Mouse (Mus musculus): ENCODE data around the gene Syt2.

The Syt2 gene

GRCm38 (mm10) chr1:134741433-134741832, 95.0 kb downstream of the Syt2 start:
- DNase-seq (ENCODE audit: extremely low spot score, low read depth, low spot score): no peak

DNA sequence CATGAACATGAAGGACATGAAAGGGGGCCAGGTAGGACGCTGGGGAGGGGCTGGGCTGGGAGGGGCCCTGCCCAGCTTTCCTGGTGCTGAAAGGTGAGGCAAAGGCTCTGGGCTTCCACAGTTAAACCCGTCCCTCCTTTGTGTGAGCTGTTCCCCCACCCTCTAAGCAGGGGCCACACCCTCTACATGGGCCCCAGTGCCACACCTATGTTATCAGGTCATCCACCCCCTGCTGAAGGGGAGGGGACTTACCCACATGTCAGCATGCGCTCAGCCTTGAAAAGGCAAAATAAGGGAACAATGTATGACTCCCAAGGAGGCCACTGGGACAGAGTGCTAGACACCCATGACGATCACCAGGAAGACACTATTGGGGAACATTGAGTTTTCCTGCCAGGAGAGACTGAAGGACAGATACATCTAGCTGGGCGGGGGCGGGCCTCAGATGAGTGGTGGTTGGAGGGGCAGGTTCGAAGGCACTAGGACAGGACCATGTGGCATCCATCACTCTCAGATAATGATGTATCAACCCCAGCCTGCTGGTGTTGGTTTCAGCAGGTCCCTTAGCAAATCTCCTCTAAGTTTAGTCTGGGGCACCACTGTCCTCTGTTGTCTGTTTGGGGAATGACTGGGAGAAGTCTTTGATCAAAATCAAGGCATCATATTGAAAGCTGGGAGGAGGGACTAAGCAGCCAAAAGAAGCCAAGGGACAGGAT, 95.6 kb downstream of the Syt2 start:
- DNase-seq (ENCODE audit: extremely low spot score, low read depth, low spot score): no peak

DNA sequence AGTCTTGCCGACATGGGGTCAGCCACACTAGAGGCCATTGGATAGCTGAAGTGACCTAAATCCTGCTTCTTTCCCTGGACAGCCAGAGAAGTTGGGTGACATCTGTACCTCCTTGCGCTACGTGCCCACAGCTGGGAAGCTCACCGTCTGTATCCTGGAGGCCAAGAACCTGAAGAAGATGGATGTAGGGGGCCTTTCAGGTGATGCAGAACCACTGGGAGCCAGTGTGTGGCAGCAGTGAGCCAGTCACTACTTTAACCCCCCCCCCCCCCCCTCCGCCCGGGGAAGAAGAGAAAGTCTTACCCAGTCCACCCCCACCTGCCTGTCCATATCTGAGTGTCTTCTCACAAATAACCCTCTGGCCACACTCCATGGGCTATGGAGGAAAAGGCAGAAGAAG, 99.2 kb downstream of the Syt2 start:
- DNase-seq (ENCODE audit: extremely low spot score, low read depth, low spot score): no peak

GRCm38 (mm10) chr1:134747236-134748174, 101.0 kb downstream of the Syt2 start:
- no peak for DNase-seq (ENCODE audit: extremely low spot score, low read depth, low spot score)

- no peak for DNase-seq (ENCODE audit: extremely low spot score, low read depth, low spot score)
Observed at GRCm38 (mm10) chr1:134749889-134750288, 103.4 kb downstream of the Syt2 start.

DNA sequence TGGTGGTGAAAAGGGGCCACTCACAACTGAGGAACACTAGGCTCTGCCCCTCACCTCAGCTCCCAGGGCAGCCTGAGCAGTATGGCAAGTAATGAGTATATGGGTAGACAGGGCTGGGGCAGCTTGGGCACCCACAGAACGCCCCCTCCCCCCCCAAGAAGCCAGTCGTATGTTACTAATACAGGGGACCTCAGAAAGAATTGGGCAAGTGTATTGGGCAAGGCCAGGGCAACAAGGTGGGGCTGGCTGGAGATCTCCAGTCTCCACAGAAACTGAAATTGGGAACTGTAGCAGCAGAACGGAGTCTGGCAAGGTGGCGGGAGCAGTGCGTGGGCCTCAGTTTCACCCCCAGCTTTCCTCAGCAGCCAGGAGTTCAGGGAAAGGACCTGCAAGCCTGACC, 106.0 kb downstream of the Syt2 start:
- DNase-seq (ENCODE audit: extremely low spot score, low read depth, low spot score): no peak

- no peak for DNase-seq (ENCODE audit: extremely low spot score, low read depth, low spot score)
Observed at GRCm38 (mm10) chr1:134753751-134754630, 107.5 kb downstream of the Syt2 start.

DNA sequence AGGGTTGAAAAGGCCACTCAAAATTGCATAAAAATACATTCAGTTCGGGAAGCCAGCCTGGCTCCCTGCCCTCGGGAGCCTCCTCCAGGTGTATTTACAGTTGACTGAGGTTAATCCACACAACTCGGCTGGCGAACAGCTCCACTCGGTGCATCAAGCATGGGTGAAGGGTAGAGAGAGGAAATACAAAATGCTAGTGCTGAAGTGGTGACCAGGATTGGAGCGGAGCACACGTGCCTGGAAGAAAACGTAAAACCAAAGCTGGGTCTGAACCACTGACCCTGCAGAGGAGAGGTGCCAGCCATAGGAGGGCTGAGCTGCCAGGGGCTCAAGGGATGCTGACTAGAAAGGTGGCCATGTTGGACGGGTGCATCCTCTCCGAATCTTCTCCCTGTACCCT, 108.3 kb downstream of the Syt2 start:
- DNase-seq (ENCODE audit: extremely low spot score, low read depth, low spot score): no peak

GRCm38 (mm10) chr1:134755548-134756189, 109.2 kb downstream of the Syt2 start:
- DNase-seq (ENCODE audit: extremely low spot score, low read depth, low spot score): no peak

DNA sequence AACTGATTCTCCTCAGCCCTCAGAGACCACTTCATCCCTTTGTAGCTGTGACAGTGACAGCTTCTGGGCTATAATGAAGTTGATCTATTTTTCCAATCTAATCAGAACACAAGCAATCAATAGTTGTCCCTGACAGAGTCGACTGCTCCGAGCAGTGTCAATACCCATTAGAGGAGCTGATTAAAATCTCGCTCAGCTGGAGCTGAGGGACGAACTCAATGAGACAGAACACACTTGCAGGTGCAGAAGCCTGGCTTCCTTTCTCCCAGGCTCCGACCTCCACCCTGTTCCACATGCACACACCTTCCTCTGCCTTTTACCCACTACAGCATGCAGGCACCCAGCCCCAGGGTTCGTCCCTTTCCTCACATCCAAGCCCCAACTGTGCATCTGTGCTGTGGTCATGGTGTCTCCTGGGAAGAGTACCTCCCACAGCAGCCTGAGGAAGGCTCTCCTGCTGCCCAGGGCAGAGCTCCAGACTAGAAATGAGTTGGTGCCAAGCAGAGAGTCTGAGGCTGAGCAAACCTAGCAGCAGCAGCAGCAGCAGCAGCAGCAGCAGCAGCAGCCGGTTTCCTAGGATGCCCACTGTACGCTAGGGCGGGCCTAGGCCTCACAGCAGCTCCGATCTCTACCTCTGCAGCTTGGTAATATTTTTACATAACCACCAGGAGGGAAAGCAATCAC, 109.9 kb downstream of the Syt2 start:
- DNase-seq (ENCODE audit: extremely low spot score, low read depth, low spot score): no peak

GRCm38 (mm10) chr1:134757230-134757629, 110.8 kb downstream of the Syt2 start:
- no peak for DNase-seq (ENCODE audit: extremely low spot score, low read depth, low spot score)

DNA sequence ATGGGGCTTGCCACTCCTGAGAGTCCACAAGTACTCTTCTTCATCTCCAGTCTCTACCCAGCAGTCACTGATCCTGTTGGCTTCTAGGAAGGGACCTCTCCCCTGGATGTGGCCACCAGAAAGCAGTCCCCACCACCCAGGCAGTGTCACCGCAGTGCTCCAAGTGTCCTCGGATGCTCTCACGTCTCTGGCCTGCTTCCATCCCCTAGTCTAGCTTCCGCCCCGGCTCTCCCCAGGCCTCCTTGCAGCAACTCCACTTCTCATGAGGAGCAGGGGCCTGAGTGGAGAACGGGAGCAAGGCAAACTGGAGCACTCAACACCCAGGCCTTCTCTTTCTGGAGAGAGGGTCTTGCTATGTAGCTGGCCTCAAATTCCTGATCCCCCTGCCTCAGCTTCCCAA, 112.7 kb downstream of the Syt2 start:
- no peak for DNase-seq (ENCODE audit: extremely low spot score, low read depth, low spot score)

DNA sequence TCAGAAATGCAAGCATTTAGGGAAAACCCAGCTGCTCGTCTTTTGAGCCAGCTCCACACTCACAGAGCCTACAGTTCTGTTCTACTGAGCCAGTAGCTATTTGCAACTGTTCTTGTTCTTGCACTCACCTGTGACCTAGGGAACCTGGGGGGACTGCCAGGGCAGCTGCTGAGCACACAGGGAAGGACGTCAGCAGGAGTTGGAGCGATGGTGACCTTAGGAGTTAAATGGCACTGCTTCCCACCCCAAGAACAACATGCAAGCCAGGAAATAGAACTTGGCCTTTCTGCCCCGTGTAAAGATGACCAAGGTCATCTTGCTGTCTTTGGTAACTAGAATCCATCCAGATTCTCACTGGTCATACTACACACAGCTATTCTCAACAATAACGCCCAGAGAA, 114.2 kb downstream of the Syt2 start:
- no peak for DNase-seq (ENCODE audit: extremely low spot score, low read depth, low spot score)

DNA sequence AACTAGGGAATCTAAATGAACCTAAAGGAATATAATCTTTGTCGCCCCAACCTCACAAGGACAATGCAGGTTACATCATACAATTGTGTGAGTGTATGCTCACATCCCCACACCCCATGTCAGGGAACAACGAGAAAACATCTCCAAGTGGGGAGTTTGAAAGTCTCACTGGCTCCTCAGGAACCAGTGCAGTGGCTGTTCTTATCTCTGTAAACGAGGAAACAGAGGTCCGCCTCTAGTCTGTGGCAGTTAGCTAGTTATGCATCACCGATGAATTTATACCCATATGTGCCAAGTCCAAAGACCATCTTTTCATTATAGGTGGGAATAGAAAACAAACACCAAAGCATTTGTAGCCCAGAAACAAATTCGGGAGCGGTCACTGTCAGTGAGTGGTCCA, 115.1 kb downstream of the Syt2 start:
- no peak for DNase-seq (ENCODE audit: extremely low spot score, low read depth, low spot score)

- no peak for DNase-seq (ENCODE audit: extremely low spot score, low read depth, low spot score)
Observed at GRCm38 (mm10) chr1:134763250-134763649, 116.8 kb downstream of the Syt2 start.

DNA sequence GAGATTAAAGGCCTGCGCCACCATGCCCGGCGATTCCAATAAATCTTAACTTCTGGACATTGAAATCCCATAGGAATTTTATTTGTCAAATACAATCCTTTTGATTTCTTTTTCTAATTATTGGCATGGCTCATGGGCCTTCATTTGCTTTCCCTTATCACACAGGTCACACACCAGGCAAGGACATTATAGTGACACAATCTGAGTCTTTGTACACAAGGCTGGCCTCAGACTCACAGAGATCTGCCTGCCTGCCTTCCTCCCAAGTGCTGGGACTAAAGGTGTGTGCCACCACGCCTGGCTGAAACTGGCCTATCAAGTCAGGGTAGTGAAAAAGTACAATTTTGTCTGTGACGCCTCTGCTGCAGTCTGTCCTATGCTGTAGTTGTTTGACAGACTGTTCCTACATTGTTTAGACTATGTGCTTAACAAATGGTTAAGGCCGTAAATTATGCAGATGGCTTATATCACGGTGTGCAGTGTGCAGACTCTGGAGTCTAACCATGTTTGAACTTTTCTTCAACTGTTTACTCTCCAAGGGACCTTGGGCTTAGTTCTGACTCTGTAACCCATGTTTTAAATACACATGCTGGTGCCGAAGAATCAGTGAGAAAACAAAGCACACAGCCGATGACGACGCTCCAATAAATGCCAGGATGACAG, 117.4 kb downstream of the Syt2 start:
- DNase-seq (ENCODE audit: extremely low spot score, low read depth, low spot score): no peak

GRCm38 (mm10) chr1:134764831-134765458, 118.5 kb downstream of the Syt2 start:
- DNase-seq (ENCODE audit: extremely low spot score, low read depth, low spot score): no peak

DNA sequence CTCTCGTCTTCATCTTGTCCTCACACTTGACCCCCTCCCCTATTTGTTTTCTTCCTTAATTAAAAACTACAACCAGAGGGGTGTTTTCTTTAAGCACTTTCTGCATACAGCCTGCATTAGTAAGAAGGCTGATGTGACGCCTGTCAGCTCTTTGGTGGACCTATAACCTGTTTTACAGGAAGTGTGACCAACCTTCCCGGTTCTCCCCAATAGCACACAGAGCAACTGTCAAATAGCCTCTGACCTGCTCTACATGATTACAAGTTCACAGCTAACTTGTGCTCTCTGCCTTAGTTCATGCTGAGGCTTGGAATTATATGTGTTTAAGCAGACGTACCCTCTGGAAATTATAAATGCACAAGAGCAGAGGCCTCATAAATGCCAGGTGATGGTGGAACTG, 120.0 kb downstream of the Syt2 start:
- DNase-seq (ENCODE audit: extremely low spot score, low read depth, low spot score): no peak

GRCm38 (mm10) chr1:134770312-134770711, 123.8 kb downstream of the Syt2 start:
- DNase-seq (ENCODE audit: extremely low spot score, low read depth, low spot score): no peak

All from hindlimb bud, embryonic 11.5 days (tissue).